Mouse (Mus musculus) erythroblast, embryonic 14.5 days (primary cell): ENCODE measurements around the gene Sh3gl2.

ENCODE experiments used
- GATA1 ChIP-seq: IDR thresholded peaks from 2 replicates; pipeline ENCODE4 v1.6.1; 2012; ENCODE audit warnings: low read length, inconsistent platforms, mixed read lengths
- TAL1 ChIP-seq: IDR thresholded peaks from 3 replicates; pipeline ENCODE4 v1.6.1; 2012; ENCODE audit warnings: low read length, inconsistent platforms, mixed read lengths

GRCm38 (mm10) chr4:85513792-85514191 is 308.9 kb downstream of the Sh3gl2 start, which contains the start of gene Adamtsl1:
- TF ChIP-seq TAL1, result no peak
- no peak for TF ChIP-seq GATA1
